Mouse (Mus musculus) neural tube, embryonic 14.5 days (tissue): ENCODE data around the gene Zfp511. TPM values are rescaled to one million over a fixed set of nuclear protein-coding genes. Genes with fewer than 3 reads are reported as not detected.

ENCODE experiments used
- ATAC-seq: fragments of 200-750 bp; cut with Nextera tagmentation; 2 replicates; pipeline ENCODE4 v1.8.0; 2017; ENCODE audit warnings: low read depth, mild to moderate bottlenecking, moderate TSS enrichment, moderate library complexity
- H3K27ac ChIP-seq: fragments of 300-500 bp; sonication (generic); 2 replicates; pipeline ENCODE4 v1.5.1; 2014; ENCODE audit warnings: low read depth, mild to moderate bottlenecking, control low read depth, low read length, moderate library complexity, mixed read lengths
- H3K27me3 ChIP-seq: fragments of 300-500 bp; sonication (generic); 2 replicates; pipeline ENCODE4 v1.6.1; 2014; ENCODE audit warnings: low read length; ENCODE audit not compliant: control insufficient read depth, insufficient read depth
- H3K36me3 ChIP-seq: fragments of 300-500 bp; sonication (generic); 2 replicates; pipeline ENCODE4 v1.6.1; 2014; ENCODE audit warnings: low read length, mixed read lengths; ENCODE audit not compliant: control insufficient read depth, insufficient read depth
- H3K4me1 ChIP-seq: fragments of 300-500 bp; sonication (generic); 2 replicates; pipeline ENCODE4 v1.6.1; 2014; ENCODE audit warnings: low read length; ENCODE audit not compliant: control insufficient read depth, insufficient read depth
- H3K4me2 ChIP-seq: fragments of 300-500 bp; sonication (generic); 2 replicates; pipeline ENCODE4 v1.6.1; 2014; ENCODE audit warnings: mild to moderate bottlenecking, low read depth, low read length, control low read depth
- H3K4me3 ChIP-seq: fragments of 300-500 bp; sonication (generic); 2 replicates; pipeline ENCODE4 v1.5.1; 2014; ENCODE audit warnings: low read depth, low read length, control low read depth, mixed read lengths
- H3K9ac ChIP-seq: fragments of 300-500 bp; sonication (generic); replicated peaks from 2 replicates; pipeline ENCODE4 v1.6.1; 2014; ENCODE audit warnings: low read depth, mild to moderate bottlenecking, control low read depth, low read length, mixed read lengths
- H3K9me3 ChIP-seq: fragments of 300-500 bp; sonication (generic); 2 replicates; pipeline ENCODE4 v1.6.1; 2016; ENCODE audit warnings: low read length; ENCODE audit not compliant: control insufficient read depth
- WGBS: fragments of 180-500 bp; shearing (Covaris S2); extraction: QIAGEN DNeasy Blood & Tissue Kit; methylation state at CpG from one replicate; pipeline ENCODE4 v1.1.7; 2014; 5-methylcytosine and 5-hydroxymethylcytosine counted together
- polyA plus RNA-seq: library from polyadenylated mRNA; unstranded; fragments of >200 nt; fragmentation: Nextera tagmentation; extraction: Ambion mirVana; gene quantifications from 2 replicates; pipeline ENCODE4 v1.2.1, GENCODE M21; 2014

The Zfp511 gene
- polyA plus RNA-seq, 1 experiment from 2014 or later: 61.2 TPM

DNA sequence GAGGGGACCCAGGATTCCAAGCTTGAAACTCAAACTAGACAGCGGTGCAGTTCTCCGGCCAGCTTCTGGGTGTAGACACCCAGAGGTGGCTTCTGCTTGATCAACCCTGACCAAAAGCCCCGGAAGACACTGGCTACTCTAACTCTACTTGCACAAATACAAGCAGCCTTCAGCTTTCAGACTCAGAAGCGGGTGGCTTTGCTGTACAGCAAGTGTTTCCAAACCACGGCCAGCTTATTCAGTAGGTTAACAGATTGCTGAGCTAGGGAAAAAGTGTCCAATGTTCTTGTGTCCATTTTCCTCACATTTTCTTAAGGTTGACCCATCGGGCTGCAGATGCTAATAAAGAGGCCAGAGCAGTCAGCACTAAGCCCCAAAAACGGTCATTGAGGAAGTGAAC is 22.3 kb downstream of the Zfp511 start:
- H3K4me1 ChIP-seq: peaks cover 20% of the 10 kb centered on the region; the same call in 1 of the 2 replicates
- H3K27me3 ChIP-seq: no peaks in the 10 kb centered on the region
- no peaks in the 10 kb centered on the region for H3K9me3 ChIP-seq
- no peak for ATAC-seq
- peak overlapping the region; percentile 91 for H3K27ac ChIP-seq
- H3K36me3 ChIP-seq: no peaks in the 10 kb centered on the region
- 8% methylated on average over 7 of the region's 7 CpGs for WGBS
- peak overlapping the region; percentile 51 for H3K4me3 ChIP-seq
- peak overlapping the region; percentile 81 for H3K9ac ChIP-seq
- H3K4me2 ChIP-seq: peak overlapping the region; percentile 72

DNA sequence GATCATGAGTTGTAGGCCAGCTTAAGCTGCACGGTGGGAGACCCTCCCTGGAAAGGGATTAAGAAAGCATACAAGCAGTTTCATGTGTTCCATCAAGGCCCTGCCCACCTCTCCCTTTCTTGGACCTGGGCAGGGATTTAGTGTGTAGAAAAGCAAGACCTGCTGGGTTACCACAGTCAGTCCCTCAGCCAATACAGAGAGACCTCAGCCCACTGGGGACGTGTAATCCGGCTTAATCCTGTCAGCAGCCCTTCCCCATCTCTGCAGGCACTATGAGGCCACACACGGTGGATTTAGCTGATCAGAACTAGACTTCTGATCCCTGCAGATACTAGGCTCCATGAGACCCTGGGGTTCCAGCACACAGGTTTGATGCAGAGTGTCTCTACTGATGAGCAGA is 23.4 kb downstream of the Zfp511 start:
- no peaks in the 10 kb centered on the region for H3K9me3 ChIP-seq
- H3K27me3 ChIP-seq: no peaks in the 10 kb centered on the region
- WGBS: 33% methylated on average over 4 of the region's 4 CpGs
- no peaks in the 10 kb centered on the region for H3K36me3 ChIP-seq
- H3K27ac ChIP-seq: no peak overlapping the region
- no peak overlapping the region for H3K9ac ChIP-seq
- H3K4me2 ChIP-seq: no peak overlapping the region
- H3K4me1 ChIP-seq: peaks cover 20% of the 10 kb centered on the region; the same call in 1 of the 2 replicates
- no peak for ATAC-seq
- no peak overlapping the region for H3K4me3 ChIP-seq

GRCm38 (mm10) chr7:140060936-140061831 is 25.0 kb downstream of the Zfp511 start:
- Histone ChIP-seq H3K4me2 (peak overlapping the region; percentile 56), H3K9ac (peak overlapping the region; percentile 41), H3K36me3 (no peaks in the 10 kb centered on the region), H3K4me1 (peaks cover 20% of the 10 kb centered on the region; the same call in 1 of the 2 replicates), H3K27me3 (no peaks in the 10 kb centered on the region), H3K4me3 (peak overlapping the region; percentile 26), H3K9me3 (no peaks in the 10 kb centered on the region), H3K27ac (0 out of 2 replicates have a peak overlapping the region, but pooled peaks have one; percentile 24)
- peak; percentile 49 for ATAC-seq
- WGBS: under 1% methylated on average over 47 of the region's 47 CpGs

GRCm38 (mm10) chr7:140061832-140062130 is 25.6 kb downstream of the Zfp511 start:
- H3K9ac ChIP-seq: no peak overlapping the region
- H3K27ac ChIP-seq: no peak overlapping the region
- H3K9me3 ChIP-seq: no peaks in the 10 kb centered on the region
- no peaks in the 10 kb centered on the region for H3K36me3 ChIP-seq
- WGBS: 3% methylated on average over 6 of the region's 6 CpGs
- H3K4me3 ChIP-seq: peak overlapping the region; percentile 26
- no peaks in the 10 kb centered on the region for H3K27me3 ChIP-seq
- H3K4me2 ChIP-seq: peak overlapping the region; percentile 56
- peaks cover 20% of the 10 kb centered on the region; the same call in 1 of the 2 replicates for H3K4me1 ChIP-seq
- no peak for ATAC-seq

DNA sequence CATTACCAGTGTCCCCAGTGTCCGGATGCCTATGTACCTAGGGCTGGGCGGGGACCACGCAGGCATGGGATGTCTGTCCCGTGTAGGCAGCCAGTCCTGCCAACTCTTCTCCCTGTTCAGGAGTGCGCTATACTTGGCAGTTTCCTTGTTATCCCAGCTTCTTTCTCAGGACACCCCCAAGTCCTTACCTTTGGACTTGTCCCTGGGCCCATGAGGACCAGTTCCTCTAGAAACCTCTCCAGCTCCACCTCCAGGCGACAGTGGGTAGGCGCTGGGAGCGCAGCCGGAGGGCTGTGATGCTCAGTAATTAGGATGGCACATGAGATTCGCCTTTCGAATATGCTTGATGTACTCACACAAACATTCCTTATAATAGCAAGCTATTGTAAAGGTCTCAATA is 26.1 kb downstream of the Zfp511 start:
- H3K4me1 ChIP-seq: peaks cover 19% of the 10 kb centered on the region; the same call in 1 of the 2 replicates
- no peaks in the 10 kb centered on the region for H3K36me3 ChIP-seq
- no peak overlapping the region for H3K9ac ChIP-seq
- H3K4me2 ChIP-seq: no peak overlapping the region
- no peak for ATAC-seq
- WGBS: 7% methylated on average over 11 of the region's 11 CpGs
- H3K9me3 ChIP-seq: no peaks in the 10 kb centered on the region
- H3K27ac ChIP-seq: no peak overlapping the region
- H3K27me3 ChIP-seq: no peaks in the 10 kb centered on the region
- H3K4me3 ChIP-seq: no peak overlapping the region

GRCm38 (mm10) chr7:140063092-140063491 is 26.9 kb downstream of the Zfp511 start:
- H3K36me3 ChIP-seq: no peaks in the 10 kb centered on the region
- no peak overlapping the region for H3K9ac ChIP-seq
- WGBS: 18% methylated on average over 7 of the region's 7 CpGs
- no peak for ATAC-seq
- H3K4me3 ChIP-seq: no peak overlapping the region
- no peak overlapping the region for H3K4me2 ChIP-seq
- peaks cover 18% of the 10 kb centered on the region; the same call in 1 of the 2 replicates for H3K4me1 ChIP-seq
- no peaks in the 10 kb centered on the region for H3K27me3 ChIP-seq
- no peak overlapping the region for H3K27ac ChIP-seq
- H3K9me3 ChIP-seq: no peaks in the 10 kb centered on the region

- 75% methylated on average over 6 of the region's 6 CpGs for WGBS
- no peak overlapping the region for H3K4me2 ChIP-seq
- no peak for ATAC-seq
These were observed 31.2 kb downstream of the Zfp511 start for GRCm38 (mm10) chr7:140067397-140067796.

DNA sequence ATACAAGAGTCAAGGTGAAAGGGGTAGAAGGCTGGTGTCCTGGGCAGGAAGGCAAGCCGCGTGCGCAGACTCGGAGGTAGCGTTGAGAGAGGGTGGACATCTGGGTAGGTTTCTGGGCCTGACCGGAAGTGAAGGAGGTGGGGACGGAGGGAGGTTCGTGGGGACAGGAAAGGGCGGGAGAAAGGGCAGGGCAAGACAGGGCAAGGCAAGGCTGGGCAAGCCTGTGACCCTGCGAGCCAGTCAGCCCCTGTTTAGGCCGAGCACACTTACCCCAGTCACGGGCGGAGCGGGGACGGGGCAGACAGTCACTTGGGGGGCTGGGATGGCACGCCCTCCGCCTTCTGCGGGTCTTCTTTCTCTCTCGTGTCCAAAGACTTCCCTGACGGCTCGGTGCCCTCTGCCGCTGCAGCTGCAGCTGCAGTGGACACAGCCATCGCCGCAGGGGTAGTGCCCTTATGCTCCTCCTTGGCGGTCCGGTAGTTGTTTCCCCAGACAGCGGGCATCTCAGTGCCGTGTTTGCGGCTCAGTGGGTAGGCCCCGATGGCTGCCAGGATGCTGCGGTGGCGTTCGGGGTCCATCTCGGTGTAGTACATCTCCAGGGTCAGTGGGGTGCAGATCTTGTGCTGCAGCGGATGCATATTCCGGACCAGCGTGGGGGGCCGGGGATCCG is 34.0 kb downstream of the Zfp511 start:
- Histone ChIP-seq H3K27ac (no peak overlapping the region), H3K9me3 (no peaks in the 10 kb centered on the region), H3K36me3 (no peaks in the 10 kb centered on the region; the same call in 1 of the 2 replicates), H3K4me2 (peak overlapping the region; percentile 2; the same call in 1 of the 2 replicates), H3K4me1 (no peaks in the 10 kb centered on the region), H3K4me3 (0 out of 2 replicates have a peak overlapping the region, but pooled peaks have one; percentile 0), H3K27me3 (no peaks in the 10 kb centered on the region), H3K9ac (no peak overlapping the region)
- WGBS: 36% methylated on average over 33 of the region's 39 CpGs
- no peak for ATAC-seq

More at GRCm38 (mm10) chr7:140067397-140067796, 31.2 kb downstream of the Zfp511 start:
- Histone ChIP-seq H3K9me3 (no peaks in the 10 kb centered on the region), H3K27me3 (no peaks in the 10 kb centered on the region), H3K4me3 (no peak overlapping the region), H3K27ac (no peak overlapping the region), H3K9ac (no peak overlapping the region), H3K36me3 (no peaks in the 10 kb centered on the region; the same call in 1 of the 2 replicates), H3K4me1 (no peaks in the 10 kb centered on the region)

DNA sequence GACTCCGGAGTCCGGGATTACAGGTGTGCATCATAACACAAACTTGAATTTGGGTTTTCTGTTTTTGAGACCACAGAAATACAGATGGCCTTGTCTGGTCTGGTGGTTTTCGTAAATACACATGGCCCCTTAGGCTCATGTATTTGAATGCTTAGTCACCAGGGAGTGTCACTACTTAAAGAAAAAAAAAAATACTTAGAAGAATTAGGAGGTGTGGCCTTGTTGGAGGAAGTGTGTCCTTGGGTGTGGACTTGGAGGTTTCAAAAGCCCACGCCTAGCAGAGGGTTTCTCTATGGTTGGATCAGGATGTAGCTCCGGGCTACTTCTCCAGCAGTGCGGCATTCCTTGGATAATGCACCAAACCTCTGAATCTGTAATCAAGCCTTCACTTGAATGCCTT is 41.5 kb downstream of the Zfp511 start:
- no peak for ATAC-seq
- Histone ChIP-seq H3K4me3 (no peak overlapping the region), H3K36me3 (no peaks in the 10 kb centered on the region; the same call in 1 of the 2 replicates), H3K9me3 (no peaks in the 10 kb centered on the region), H3K27me3 (no peaks in the 10 kb centered on the region), H3K4me2 (no peak overlapping the region), H3K4me1 (peaks cover 16% of the 10 kb centered on the region), H3K9ac (no peak overlapping the region), H3K27ac (no peak overlapping the region)
- WGBS: 86% methylated on average over 6 of the region's 6 CpGs
